Mouse (Mus musculus) megakaryocyte-erythroid progenitor cell, adult 5-6 weeks (primary cell): ENCODE data around the gene Taf15. TPM values are rescaled to one million over a fixed set of nuclear protein-coding genes. Genes with fewer than 3 reads are reported as not detected.
A peak's percentile ranks its signal among the peaks of the same experiment; 100 is the strongest.

Experiments used
- ATAC-seq: replicated peaks from 2 replicates; pipeline ENCODE4 v1.8.0; 2016; ENCODE audit warnings: mild to moderate bottlenecking, inconsistent platforms; ENCODE audit not compliant: severe bottlenecking, poor library complexity, low FRiP score, low TSS enrichment
- total RNA-seq, 2 experiments: library from RNA; stranded (forward) in 1 of 2; stranded (reverse) in 1 of 2; fragments of 200-1000, 215-1000 nt in 1 of 2; fragments of >200 nt in 1 of 2; fragmentation: Nextera tagmentation in 1 of 2; gene quantifications; 2 replicates each; pipeline ENCODE4 v1.2.3; 2014 to 2017

The Taf15 gene
- total RNA-seq, 2 experiments from 2014 or later, result 24.0 to 60.9 TPM

GRCm38 (mm10) chr11:83454548-83454947, 18.3 kb upstream of the Taf15 start:
- peak; percentile 60; the same call in 1 of the 2 replicates for ATAC-seq

GRCm38 (mm10) chr11:83455608-83456007, 17.3 kb upstream of the Taf15 start:
- no peak for ATAC-seq

GRCm38 (mm10) chr11:83457257-83457656, 15.6 kb upstream of the Taf15 start:
- ATAC-seq, result no peak

- ATAC-seq, result no peak
Observed at GRCm38 (mm10) chr11:83457912-83458601, 14.8 kb upstream of the Taf15 start.

GRCm38 (mm10) chr11:83461462-83462027, 11.3 kb upstream of the Taf15 start:
- ATAC-seq, result no peak

GRCm38 (mm10) chr11:83462711-83463244, 10.1 kb upstream of the Taf15 start, which contains the start of gene Mmp28:
Gene Mmp28, minus strand, starts transcription at chr11:83463071.
- ATAC-seq, result peak; percentile 19; the same call in 1 of the 2 replicates

GRCm38 (mm10) chr11:83465976-83466375, 6.9 kb upstream of the Taf15 start:
- no peak for ATAC-seq

- 0 out of 2 replicates have a peak, but pooled peaks have one; percentile 23 for ATAC-seq
Observed at GRCm38 (mm10) chr11:83467120-83467652, 5.7 kb upstream of the Taf15 start.

GRCm38 (mm10) chr11:83468765-83469164, 4.1 kb upstream of the Taf15 start:
- ATAC-seq, result no peak

- ATAC-seq, result no peak
Observed at GRCm38 (mm10) chr11:83471766-83472165, 1.1 kb upstream of the Taf15 start.

GRCm38 (mm10) chr11:83473235-83474016, 540 bp downstream of the Taf15 start:
- peak; percentile 39 for ATAC-seq

- ATAC-seq, result no peak
Observed at GRCm38 (mm10) chr11:83491488-83491887, 18.6 kb downstream of the Taf15 start.

GRCm38 (mm10) chr11:83495571-83495970, 22.7 kb downstream of the Taf15 start:
- ATAC-seq, result no peak

GRCm38 (mm10) chr11:83504308-83504707, 31.4 kb downstream of the Taf15 start:
- no peak for ATAC-seq

- no peak for ATAC-seq
Observed at GRCm38 (mm10) chr11:83509521-83509920, 36.6 kb downstream of the Taf15 start.

- no peak for ATAC-seq
Observed at GRCm38 (mm10) chr11:83517153-83517552, 44.3 kb downstream of the Taf15 start.

- ATAC-seq, result no peak
Observed at GRCm38 (mm10) chr11:83518371-83518770, 45.5 kb downstream of the Taf15 start.

GRCm38 (mm10) chr11:83522075-83522474, 49.2 kb downstream of the Taf15 start, which contains the start of gene Heatr9:
Gene Heatr9, minus strand, starts transcription at chr11:83522175.
- no peak for ATAC-seq

GRCm38 (mm10) chr11:83529024-83529423, 56.1 kb downstream of the Taf15 start:
- ATAC-seq, result no peak

- ATAC-seq, result no peak
Observed at GRCm38 (mm10) chr11:83530360-83530759, 57.5 kb downstream of the Taf15 start, which contains the start of gene Ccl5. Gene Ccl5, minus strand, starts transcription at chr11:83530518.
